Mouse (Mus musculus) embryo, embryonic 9.5 days (tissue): ENCODE results near the gene Nab2.

ENCODE experiments used
- DNase-seq: peaks from one replicate; pipeline ENCODE4 v3.0.0-alpha.2; 2017; ENCODE audit errors: extremely low spot score

Nab2 gene

DNA sequence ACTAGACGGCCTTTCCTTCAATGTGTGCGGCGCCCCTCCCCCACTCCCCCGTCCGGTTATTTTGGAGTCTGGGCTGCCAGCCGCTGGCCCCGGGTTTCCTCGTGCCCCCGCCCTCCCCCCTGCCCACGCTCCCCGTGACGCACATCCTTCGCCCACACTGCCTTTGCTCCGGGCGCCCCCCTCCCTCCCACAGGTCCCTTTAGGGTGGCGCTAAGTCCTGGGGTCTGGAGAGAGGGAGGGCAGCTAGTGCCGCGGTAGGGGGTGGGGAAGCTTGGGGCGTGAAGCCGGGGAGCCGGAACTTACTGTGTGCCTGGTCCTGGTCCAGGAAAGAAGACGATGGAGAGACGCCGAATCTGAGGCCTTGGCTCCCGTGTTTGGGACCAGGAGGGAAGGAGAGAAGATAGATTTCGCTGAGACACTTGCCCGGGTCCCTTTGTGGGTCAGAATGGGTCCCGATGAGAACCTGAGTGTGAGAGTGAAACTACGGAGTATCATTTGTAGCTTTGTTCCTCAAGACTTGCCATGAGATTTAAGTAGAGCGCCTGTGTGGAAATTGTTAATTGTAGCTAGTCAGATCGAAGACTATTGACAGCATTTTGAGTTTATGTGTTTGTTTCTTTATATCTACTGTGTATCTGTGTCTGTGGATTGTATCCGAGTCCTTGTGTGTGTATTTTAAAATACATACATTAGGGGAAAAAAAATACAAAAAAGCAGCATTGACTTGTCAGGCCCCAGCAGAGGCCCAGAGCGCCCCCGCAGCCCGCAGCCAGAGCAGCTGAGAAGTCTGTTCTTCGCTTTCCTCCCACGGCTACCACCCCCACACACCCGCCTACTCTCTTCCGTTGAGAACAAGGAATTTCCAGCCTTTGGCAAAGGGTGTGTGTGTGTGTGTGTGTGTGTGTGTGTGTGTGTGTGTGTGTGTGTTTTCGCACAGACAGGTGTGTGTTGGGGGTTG, at the start of gene Nab2:
TSS of gene Nab2 (minus strand) at position 476 of the 958 bp plus-strand sequence.
- peak; percentile 62 for DNase-seq

DNA sequence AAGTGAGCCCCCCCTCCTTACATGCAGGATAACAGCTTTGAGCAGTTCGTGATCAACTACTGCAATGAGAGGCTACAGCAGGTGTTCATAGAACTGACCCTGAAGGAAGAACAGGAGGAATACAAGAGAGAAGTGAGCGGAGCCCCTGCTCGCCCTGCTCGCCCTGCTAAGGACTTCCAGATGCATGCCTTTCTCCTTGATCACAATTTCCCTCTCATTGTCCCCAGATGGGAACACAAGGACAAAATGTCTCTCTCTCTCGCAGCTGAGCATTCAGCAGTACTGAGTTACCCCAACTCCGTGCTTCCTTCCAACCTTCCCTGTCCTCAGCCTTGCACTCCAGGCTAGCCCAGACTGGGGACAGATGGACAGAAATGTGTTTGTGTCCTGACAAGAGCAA, 44.4 kb upstream of the Nab2 start:
- DNase-seq, result no peak

DNA sequence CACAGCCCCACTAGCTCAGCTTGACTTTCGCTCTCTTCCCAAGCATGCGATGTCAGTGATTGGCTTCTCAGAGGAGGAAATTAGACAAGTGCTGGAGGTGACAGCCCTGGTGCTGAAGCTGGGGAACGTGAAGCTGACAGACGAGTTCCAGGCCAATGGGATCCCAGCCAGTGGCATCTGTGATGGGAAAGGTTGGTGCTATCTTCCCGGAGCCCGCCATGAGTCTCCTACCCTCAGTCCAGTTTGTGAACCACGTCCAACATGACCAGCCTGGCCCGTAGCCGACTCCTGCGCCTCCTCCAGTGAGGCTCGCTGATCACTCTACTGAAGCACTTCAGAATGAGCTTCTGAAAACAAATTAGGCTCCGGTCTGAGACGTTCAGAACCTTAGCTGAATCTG, 42.0 kb upstream of the Nab2 start:
- DNase-seq, result no peak

DNA sequence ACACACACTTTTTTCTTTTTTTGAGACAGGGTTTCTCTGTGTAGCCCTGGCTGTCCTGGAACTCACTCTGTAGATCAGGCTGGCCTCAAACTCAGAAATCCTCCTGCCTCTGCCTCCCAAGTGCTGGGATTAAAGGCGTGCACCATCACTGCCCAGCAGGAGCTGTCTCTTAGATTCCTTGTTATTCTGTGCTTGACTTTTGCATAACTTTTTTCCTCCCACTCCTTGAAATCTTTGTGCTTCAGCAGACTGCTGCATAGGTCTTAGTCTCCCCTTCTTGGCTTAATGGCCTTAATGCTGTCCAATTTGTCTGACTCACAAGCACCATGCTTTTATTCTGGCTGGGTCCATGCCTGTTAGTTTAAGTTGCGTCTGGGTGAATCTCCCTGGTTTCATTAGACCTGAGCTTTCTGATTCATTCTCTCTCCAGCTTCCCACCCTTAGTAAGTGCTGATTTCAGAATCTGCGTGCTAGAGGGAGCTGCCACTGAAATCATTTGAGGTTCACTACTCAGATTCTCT, 40.5 kb upstream of the Nab2 start:
- no peak for DNase-seq

DNA sequence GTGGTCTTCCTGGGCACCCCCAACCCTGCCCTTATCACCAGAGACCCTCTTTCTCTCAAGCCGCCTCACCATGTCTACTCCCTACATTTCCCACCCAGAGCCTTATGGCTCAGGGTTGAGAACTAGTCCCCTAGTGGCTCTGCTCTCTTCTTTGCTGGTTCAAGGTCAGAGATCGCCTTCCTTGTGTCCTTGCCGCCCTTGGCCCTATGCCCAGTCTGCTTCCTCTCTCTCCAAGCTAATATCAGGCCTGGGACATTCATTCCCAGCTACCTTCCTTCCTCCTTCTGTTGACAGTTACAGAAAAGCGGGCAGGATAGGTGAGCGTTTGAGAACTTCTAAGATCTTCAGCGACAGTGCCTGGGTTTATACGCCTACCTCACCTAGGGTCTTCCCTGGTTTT, 39.4 kb upstream of the Nab2 start:
- no peak for DNase-seq

DNA sequence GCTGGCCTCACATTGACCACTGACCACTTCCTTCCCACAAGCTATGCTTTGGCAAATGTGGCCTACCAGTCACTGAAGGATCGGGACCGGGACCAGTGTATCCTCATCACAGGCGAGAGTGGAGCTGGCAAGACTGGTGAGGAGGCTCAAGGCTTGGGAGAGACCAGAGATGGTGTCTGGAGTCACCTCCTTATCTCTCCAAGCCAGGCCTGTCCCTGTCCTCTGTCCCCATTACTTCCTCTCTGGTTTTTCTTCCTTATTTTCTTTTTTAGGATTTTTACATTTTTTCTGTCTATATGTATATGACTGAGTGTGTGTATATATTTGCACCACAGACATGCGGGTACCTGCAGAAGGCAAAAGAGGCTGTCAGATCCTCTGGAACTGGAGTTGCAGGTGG, 37.4 kb upstream of the Nab2 start:
- DNase-seq, result no peak

DNA sequence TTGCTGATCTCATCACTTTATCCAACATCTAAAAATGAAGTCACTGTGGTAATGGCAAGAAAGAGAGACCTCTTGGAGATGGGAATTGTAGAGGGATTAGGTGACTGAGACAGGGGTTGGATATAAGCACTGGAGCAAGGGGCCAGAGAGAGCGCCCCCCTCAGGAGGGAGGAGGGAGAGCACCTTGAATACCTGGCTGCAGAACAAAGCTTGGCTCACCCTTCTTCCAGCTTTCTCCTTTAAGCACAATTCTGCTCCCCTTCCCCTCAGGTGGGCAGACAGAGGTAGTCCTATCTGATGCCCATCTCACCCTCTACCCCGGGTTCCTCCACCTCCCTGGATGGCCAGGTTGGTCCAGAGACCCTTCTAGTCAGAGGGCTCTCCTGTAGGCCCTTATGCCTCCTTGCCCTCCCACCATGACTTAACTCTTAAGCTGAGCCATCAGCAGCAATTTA, 36.4 kb upstream of the Nab2 start, which contains the start of gene Myo1a:
TSS of gene Myo1a (plus strand) at position 405 of the 455 bp plus-strand sequence.
- no peak for DNase-seq

DNA sequence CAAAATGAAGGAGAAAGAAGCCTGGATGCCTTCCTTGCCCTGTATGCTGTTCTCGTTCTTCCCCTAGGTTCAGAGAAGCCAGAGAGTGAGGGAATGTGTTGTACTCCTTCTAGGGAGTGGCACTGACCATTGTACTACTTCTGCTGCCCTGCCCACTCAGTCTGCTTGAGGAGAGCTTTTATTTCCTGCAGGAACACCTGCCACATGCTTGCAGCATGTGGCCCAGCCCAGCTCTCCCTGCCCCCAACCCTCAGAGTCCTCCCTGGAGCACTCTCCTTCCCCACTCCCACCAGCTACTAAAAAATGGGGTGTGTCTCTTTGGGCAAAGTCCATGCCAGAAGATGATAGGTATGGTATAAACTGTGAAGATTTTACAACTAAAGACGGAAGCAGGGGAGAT, 35.9 kb upstream of the Nab2 start:
- no peak for DNase-seq

DNA sequence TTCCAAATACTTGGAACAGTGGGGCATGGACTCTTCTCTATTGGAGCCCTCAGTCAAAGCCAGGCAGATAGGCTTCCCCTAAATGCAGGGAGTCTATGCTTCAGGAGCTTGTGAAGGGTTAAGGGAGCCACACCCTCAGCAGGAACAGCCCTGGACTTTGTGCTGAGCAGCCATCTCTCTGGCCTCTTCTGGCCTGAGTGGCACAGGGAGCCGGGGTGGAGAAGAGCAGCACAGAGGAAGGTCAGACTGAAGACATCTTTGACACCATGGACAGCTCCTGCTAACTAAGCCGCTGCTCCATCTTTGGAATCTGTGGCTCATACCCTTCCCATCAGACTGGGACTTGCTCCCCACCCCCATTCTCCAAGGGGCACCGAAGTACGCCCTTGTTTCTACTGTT, 34.9 kb upstream of the Nab2 start:
- no peak for DNase-seq

DNA sequence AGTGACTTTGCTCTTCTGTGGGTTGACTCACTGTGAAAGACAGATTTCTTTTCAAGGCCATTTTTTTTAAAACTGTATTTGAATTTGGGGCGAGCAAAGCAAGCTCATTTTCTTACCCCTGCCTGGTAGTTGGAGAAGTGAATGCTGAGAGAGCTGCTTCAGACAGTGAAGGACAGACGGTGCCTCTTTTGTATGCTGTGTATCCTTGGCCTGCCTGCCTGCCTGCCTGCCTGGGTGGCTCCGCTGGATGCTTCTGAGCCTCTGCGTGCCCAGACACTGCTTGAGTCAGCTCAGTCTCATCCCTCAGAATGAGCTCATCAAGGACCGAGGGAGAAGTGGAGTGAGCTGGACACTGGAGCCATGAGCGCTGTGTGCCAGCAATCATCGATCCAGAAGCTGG, 30.6 kb upstream of the Nab2 start:
- DNase-seq, result no peak

DNA sequence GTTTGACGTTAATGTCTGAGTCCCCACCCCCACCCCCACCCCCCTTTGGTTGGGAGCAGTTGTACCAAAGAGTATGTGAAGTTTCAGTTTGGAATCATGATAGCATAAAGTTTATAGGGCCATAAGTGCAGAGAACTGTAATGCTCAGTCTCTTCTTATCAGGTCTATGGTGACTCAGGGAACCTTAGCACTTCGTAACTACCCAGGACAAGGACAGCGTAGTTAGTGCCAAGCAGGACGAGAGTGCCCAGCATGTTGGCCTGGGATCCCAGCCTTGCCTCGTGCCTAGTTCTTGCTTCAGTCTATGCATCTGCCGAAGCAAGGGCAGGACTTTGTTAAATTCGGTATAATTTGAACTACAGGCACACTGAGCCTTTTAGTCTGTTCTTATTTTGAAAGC, 27.4 kb upstream of the Nab2 start:
- no peak for DNase-seq

DNA sequence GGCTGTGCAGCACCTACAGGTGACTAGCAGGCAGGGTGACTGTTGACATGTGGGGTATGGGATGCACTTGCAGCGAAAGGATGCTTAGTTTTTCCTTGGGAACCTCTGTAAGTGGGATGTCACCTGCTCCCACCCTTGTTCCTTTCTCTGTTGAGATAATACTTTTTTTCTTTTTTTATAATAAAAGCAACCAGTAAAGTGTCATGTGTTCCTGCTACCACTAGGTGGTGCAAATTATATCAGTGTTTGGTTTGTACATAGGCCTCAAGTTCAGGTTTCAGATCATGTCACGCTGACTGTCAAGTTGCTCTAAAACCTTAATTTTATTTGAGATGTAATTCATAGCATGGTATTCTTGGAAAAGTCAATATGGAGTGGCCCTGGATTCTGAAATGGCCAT, 26.3 kb upstream of the Nab2 start:
- DNase-seq, result peak; percentile 21

DNA sequence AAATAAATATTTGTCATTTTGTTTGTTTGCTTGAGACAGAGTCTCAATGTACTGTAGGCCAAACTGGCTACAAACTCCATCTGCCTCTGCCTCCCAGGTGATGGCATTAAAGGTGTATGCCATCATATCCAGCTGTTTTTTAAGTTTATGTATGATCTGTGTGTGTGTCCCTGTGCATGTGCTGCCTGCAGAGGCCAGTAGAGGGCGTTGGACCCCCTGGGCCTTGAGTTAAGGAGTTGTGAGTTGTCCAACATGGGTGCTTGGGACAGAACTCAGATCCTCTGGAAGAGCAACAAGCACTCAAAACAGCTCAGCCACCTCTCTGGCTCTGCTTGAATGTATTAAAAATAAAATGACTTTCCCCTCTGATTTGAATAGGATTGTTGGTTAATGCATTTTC, 22.7 kb upstream of the Nab2 start:
- no peak for DNase-seq

DNA sequence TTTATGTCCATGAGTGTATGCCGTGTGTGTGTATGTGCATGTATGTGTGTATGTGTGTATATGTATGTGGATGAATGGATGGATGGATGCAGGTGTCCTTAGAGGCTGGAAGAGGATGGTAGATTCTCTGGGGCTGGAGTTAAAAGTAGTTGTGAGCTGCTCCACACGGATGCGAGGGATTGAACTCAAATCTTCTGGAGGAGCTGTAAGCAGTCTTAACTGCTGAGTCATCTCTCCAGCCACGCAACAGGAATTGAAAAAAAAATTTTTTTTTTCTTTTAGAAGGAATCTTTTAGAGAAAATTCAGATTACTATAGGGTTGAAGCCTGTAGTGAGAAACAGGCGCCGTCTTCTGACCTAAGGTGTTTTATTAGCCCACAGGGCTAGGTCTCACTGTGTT, 14.5 kb upstream of the Nab2 start:
- DNase-seq, result no peak

DNA sequence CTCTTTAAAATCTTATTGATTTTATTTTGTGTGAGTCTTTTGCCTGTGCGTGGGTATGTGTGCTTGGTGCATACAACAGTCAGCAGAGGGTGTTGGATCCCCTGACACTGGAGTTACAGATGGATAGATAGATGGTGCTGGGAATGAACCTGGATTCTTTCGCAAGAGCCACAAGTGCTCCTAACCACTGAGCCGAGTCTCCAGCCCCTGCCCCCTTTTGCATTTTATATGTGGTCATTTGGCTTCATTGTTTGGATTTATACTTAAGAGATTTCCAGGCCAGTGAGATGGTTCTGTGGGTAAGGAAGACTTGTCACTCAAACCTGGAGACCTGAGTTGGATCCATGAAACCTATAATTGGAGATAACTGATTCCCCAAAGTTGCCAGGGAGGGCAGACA, 11.5 kb upstream of the Nab2 start:
- no peak for DNase-seq

DNA sequence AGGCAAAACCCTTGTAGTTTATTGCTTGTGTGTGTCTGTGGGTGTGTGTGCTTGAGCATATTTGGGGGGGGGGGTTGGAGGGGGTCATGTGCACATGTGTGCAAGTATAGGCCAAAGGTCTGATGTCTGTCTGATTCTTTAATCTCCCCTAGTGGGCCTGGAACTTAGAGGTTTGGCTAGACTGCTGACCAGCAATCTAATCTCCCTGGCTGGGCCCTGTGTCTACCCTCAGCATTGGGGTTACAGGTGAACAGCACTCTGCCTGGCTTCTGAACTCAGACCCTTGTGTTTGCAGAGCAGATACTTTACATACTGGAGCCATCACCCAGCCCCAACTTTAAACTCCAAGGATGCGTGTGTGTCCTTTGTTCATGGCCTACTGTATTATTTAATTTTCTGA, 10.8 kb upstream of the Nab2 start:
- DNase-seq, result no peak

DNA sequence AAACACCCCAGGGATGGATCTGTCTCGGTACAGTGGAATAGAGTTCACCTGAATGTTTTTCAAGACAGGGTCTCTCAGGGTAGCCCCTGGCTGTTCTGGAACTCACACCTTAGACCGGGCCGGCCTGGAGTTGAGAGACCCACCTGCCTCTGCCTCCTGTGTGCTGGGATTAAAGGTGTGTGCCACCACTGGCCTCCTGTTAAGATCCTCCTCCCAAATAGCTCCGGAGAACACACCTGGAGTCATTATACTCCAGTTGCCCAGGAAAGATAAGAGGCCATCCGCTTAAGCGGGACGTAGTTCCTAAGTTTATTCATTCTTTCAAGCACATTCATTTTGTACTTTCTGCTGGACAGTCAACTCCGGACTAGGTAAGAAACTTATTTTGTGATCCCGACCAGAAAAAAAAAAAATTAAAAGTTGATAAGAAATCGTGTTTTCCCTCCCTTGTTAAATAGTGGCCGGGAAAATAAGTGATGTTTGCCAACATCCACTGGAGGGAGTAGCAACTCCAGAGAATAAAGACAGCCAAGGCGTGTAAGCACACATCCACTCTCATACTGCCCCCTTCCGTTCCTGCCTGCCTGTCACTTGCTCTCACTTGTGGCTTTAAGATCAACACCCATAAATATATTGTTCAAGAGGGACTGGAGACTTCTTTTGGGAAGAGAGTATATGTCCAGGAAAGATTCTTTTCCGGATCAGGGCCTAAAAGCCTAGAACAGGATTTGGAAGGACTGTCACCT, 9.4 kb upstream of the Nab2 start:
- peak; percentile 75 for DNase-seq

DNA sequence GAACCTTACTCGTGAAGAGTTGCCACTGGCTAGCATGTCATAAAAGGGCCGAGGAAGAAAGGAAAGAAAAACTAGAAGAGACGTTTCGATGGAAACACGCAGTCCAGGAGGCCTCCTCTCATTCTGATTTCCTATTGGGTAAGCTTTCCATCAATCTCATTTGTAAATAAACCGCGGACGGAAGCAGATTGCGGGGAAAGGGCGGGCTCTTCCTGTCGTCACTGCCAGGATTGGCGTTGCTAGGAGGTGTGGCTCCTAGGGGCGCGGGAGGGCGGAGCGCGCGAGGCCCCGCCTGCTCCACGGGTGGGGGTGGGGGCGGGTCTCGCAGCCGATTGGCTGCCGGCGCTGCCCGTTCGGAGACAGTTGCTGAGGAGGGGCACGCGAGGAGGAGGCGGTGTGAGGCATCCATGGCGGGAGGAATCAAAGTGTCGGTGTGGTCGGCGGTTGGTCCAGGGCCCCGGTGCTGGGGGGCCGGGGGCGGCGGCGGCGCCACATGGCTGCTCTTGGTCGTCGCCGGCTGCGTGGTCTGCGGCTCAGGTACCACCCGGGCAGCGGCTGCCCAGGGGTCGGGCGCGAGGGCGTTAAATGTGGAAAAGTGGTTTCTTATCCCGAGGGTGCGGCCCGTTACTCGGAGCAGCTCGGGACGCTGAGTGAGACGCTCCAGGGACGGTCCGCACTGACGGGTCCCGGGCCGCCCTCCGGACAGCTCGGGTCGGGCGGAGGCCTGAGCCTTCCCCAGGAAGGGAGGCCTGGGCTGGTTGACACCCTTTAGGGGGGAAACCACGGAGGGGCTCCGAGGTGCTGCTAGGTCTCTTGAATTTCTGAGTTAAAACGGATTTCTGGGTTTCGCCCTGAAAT, 8.6 kb upstream of the Nab2 start:
- peak; percentile 96 for DNase-seq

DNA sequence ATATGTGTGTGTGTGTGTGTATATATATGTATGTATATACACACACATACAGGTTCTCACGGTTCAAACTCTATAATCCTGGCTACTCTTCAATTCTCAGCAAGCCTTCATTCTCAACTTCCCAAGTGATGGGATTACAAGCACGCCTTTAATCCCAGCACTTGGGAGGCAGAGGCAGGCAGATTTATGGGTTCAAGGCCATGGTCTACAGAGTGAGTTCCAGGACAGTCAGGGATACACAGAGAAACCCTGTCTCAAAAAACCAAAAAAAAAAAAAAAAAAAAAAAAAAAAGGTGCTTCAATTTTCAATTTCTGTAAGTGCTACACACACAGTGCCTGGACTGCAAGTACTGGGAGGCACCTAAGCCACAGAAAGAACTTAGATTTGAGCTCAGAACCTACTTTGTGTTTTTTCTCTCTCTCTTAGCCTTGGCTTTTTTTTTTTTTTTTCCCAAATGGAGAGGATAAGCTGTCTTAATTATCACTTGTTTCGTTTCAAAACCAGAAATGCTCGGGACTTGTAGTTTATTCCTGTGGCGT, 7.6 kb upstream of the Nab2 start:
- no peak for DNase-seq

DNA sequence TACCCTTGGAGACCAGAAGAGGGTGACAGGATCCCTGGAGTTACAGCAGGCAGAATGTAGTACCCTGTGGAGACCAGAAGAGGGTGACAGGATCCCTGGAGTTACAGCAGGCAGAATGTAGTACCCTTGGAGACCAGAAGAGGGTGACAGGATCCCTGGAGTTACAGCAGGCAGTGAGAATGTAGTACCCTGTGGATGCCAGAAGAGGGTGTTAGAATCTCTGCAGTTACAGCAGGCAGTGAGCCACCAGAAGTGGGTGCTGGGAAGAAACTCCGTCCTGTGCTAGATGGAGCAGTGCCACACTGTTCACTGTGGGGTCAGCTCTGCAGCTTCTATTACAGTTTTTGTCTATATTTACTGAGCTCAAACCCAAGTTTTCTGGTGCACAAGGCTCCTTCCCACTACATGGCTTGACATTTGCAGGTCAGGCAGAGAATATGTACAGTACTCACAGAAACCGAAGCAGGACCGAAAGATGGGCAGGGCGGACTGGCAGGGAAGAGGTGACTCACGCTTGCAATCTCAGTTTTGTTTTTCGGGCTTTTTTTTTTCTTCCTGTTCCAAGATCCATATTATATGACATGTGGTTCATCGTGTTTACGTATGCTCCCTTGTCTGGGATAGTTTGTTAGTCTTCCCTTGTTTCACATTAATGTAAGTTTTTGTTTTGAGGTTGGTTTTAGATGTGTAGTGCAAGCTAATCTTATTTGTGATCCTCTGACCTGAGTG, 6.6 kb upstream of the Nab2 start:
- peak; percentile 58 for DNase-seq
